15 mouse cellular contexts compared by ENCODE assay signal in the genomic region with DNA sequence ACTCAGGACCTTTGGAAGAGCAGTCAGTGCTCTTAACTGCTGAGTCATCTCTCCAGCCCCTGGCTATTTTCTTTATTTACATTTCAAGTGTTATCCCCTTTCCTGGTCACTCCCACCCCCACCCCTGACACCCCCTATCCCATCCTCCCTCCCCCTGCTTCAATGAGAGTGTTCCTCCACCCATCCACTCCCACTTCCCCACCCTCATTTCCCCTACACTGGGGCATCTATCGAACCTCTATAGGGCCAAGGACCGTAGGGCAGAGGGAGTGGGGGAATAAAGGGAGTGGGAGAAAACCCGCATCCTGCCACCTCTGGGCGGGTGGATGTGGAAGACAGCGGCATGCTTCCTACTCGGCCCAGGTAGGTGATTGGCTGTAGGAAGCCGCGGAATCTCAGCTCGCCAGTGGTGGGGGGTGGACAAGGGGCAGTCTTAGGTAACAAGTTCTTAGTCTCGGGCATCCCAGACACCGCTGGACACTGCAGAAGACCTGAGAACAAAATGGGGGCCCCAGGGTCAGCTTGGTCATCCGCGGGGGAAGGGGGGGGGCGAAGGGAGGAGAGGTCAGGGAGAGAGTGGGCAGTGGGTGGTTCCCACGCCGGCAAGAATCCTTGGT. TPM values are rescaled to one million over a fixed set of nuclear protein-coding genes. Genes with fewer than 3 reads are reported as not detected.
DNase-seq lines count a peak whose midpoint lies in the region; ATAC-seq and TF ChIP-seq lines count a peak whose summit lies in the region.
"Had no signal": no experiment of that assay in that cellular context is flagged by ENCODE, and none has a peak within 500 bp of the region (broad histone marks: within the 10 kb centered on the region; RNA-seq: fewer than 3 reads in every experiment).

No protein-coding gene starts in this region.

- intact Hi-C loops in heart, postnatal 36 days (cut with DNase I), result no loop called here

- H3K4me3 ChIP-seq in heart, embryonic 10.5 days, result peak overlapping the region; percentile 38; the same call in 1 of the 2 replicates
- no peak overlapping the region for H3K4me3 ChIP-seq in kidney, postnatal 0 days (replicated peaks; ENCODE audit: low read depth, low read length)
- H3K4me3 ChIP-seq in intestine, embryonic 15.5 days (replicated peaks), result no peak overlapping the region

- H3K36me3 ChIP-seq in heart, embryonic 10.5 days, result no peaks in the 10 kb centered on the region
- H3K36me3 ChIP-seq in kidney, postnatal 0 days (ENCODE audit: insufficient read depth, low read length), result no peaks in the 10 kb centered on the region
- H3K36me3 ChIP-seq in intestine, embryonic 15.5 days, result no peaks in the 10 kb centered on the region

- WGBS in heart, embryonic 10.5 days, result 6% methylated on average over 16 of the region's 16 CpGs
- WGBS in kidney, postnatal 0 days, result 6% methylated on average over 15 of the region's 16 CpGs
- WGBS in intestine, embryonic 15.5 days, result 4% methylated on average over 15 of the region's 16 CpGs

- no peak for TF ChIP-seq CTCF in kidney, postnatal 0 days (IDR thresholded peaks at IDR 0.05; ENCODE audit: low read depth)

- H3K27me3 ChIP-seq in heart, embryonic 10.5 days (ENCODE audit: insufficient read depth, poor library complexity, severe bottlenecking), result peaks cover 14% of the 10 kb centered on the region
- H3K27me3 ChIP-seq in kidney, postnatal 0 days (ENCODE audit: insufficient read depth, low read length), result no peaks in the 10 kb centered on the region
- H3K27me3 ChIP-seq in intestine, embryonic 15.5 days (replicated peaks), result no peaks in the 10 kb centered on the region

- no peak overlapping the region for H3K9ac ChIP-seq in kidney, postnatal 0 days (ENCODE audit: low read depth, low read length)
- no peak overlapping the region for H3K9ac ChIP-seq in intestine, embryonic 15.5 days
- H3K9ac ChIP-seq: hindbrain, embryonic 14.5 days had no signal

- no peaks in the 10 kb centered on the region for H3K9me3 ChIP-seq in heart, embryonic 10.5 days
- H3K9me3 ChIP-seq in kidney, postnatal 0 days (replicated peaks; ENCODE audit: low read length), result no peaks in the 10 kb centered on the region
- no peaks in the 10 kb centered on the region for H3K9me3 ChIP-seq in intestine, embryonic 15.5 days

- H3K4me2 ChIP-seq in kidney, postnatal 0 days (ENCODE audit: low read length), result peak overlapping the region; percentile 41
- H3K4me2 ChIP-seq in intestine, embryonic 15.5 days (replicated peaks), result peak overlapping the region; percentile 46
- H3K4me2 ChIP-seq: hindbrain, embryonic 14.5 days had no signal

- DNase-seq in heart, embryonic 10.5 days (ENCODE audit: low spot score), result no peak
- no peak for DNase-seq in heart, postnatal 36 days
- no peak for DNase-seq in kidney, postnatal 0 days (ENCODE audit: low spot score)
- no peak for DNase-seq in kidney, adult 11 months
- DNase-seq in ES-CJ7 (ENCODE audit: low read depth, low spot score), result peak; percentile 78
- DNase-seq in frontal cortex, postnatal 10 days (ENCODE audit: low spot score in 2 of 2), result no peak
- DNase-seq in ovary, postnatal 10 days (ENCODE audit: low spot score), result no peak
- DNase-seq: cerebellum, adult 2 months; gastrocnemius, postnatal 14 days; kidney, postnatal 4 days; lung, postnatal 10 days; thymus, postnatal 14 days had no signal

- H3K4me1 ChIP-seq in heart, embryonic 10.5 days, result peaks cover 5% of the 10 kb centered on the region
- H3K4me1 ChIP-seq in kidney, postnatal 0 days (replicated peaks; ENCODE audit: insufficient read depth, low read length), result peaks cover 4% of the 10 kb centered on the region; the same call in 1 of the 2 replicates
- H3K4me1 ChIP-seq in intestine, embryonic 15.5 days (replicated peaks), result no peaks in the 10 kb centered on the region

- H3K27ac ChIP-seq in heart, embryonic 10.5 days, result no peak overlapping the region
- no peak overlapping the region for H3K27ac ChIP-seq in kidney, postnatal 0 days
- no peak overlapping the region for H3K27ac ChIP-seq in intestine, embryonic 15.5 days
- H3K27ac ChIP-seq: hindbrain, embryonic 14.5 days had no signal

- ATAC-seq in kidney, postnatal 0 days (replicated peaks; ENCODE audit: low FRiP score, low read depth), result 0 out of 2 replicates have a peak, but pooled peaks have one; percentile 22
- ATAC-seq in intestine, embryonic 15.5 days, result peak; percentile 28
- ATAC-seq: forebrain, embryonic 14.5 days had no signal

RNA-seq across cellular contexts. Expression of gene Tnpo3, which starts 29.3 kb away (rescaled TPM):
- 89.1 and 90.2 TPM in 2 replicates for polyA plus RNA-seq in heart, embryonic 10.5 days (2016; fragmentation: Nextera tagmentation; extraction: Ambion mirVana)
- total RNA-seq in heart, postnatal 36 days (2021), result 10 to 100 TPM; 43.0 to 43.6 TPM
- polyA plus RNA-seq in kidney, postnatal 0 days (2015; fragmentation: Nextera tagmentation; extraction: Ambion mirVana), result 56.0 and 60.2 TPM in 2 replicates
- polyA plus RNA-seq in intestine, embryonic 15.5 days (2015; fragmentation: Nextera tagmentation; extraction: Ambion mirVana), result 72.6 and 78.8 TPM in 2 replicates

RNA-seq across cellular contexts. Expression of gene Tspan33, which starts 55.1 kb away (rescaled TPM):
- polyA plus RNA-seq in heart, embryonic 10.5 days (2016; fragmentation: Nextera tagmentation; extraction: Ambion mirVana), result 16.0 and 17.2 TPM in 2 replicates
- 1 to 10 TPM; 1.2 to 1.5 TPM for total RNA-seq in heart, postnatal 36 days (2021)
- polyA plus RNA-seq in kidney, postnatal 0 days (2015; fragmentation: Nextera tagmentation; extraction: Ambion mirVana), result 24.9 and 25.2 TPM in 2 replicates
- 5.2 and 6.8 TPM in 2 replicates for polyA plus RNA-seq in intestine, embryonic 15.5 days (2015; fragmentation: Nextera tagmentation; extraction: Ambion mirVana)
